Mouse (Mus musculus) small intestine, adult 2 months (tissue): ENCODE data around the gene Itga9. TPM values are rescaled to one million over a fixed set of nuclear protein-coding genes. Genes with fewer than 3 reads are reported as not detected.
"Not testable (repeated sequence)": the region's sequence is repeated elsewhere in the genome, so short reads cannot be mapped to it uniquely, and the experiment has no call there.

Experiments used
- H3K27ac ChIP-seq: fragments of 200-500 bp; 2 replicates; pipeline ENCODE4 v1.5.1; 2012; ENCODE audit warnings: low read depth, low read length, control low read depth, inconsistent platforms; ENCODE audit not compliant: insufficient read depth
- H3K27me3 ChIP-seq: fragments of 200-500 bp; 2 replicates; pipeline ENCODE4 v1.6.1; 2012; ENCODE audit warnings: mild to moderate bottlenecking, moderate library complexity, low read length, inconsistent platforms; ENCODE audit not compliant: control insufficient read depth, insufficient read depth
- H3K36me3 ChIP-seq: fragments of 200-500 bp; 2 replicates; pipeline ENCODE4 v1.6.1; 2012; ENCODE audit warnings: mild to moderate bottlenecking, low read length, control low read depth, inconsistent platforms; ENCODE audit not compliant: control insufficient read depth, insufficient read depth
- H3K4me1 ChIP-seq: fragments of 200-500 bp; 2 replicates; pipeline ENCODE4 v1.6.1; 2012; ENCODE audit warnings: low read length, inconsistent platforms, mixed read lengths; ENCODE audit not compliant: control insufficient read depth, insufficient read depth, insufficient read length
- H3K4me3 ChIP-seq: fragments of 200-500 bp; 2 replicates; pipeline ENCODE4 v1.5.1; 2012; ENCODE audit warnings: low read depth, mild to moderate bottlenecking, control low read depth, inconsistent platforms, low read length, moderate library complexity
- CTCF ChIP-seq: fragments of 200-500 bp; IDR thresholded peaks from 2 replicates; pipeline ENCODE4 v1.5.1; 2012; ENCODE audit warnings: low read depth, mild to moderate bottlenecking, control low read depth, inconsistent platforms, low read length, moderate library complexity, mixed read lengths; ENCODE audit not compliant: insufficient replicate concordance, insufficient read length; ENCODE audit errors: extremely low read depth
- POLR2A ChIP-seq: fragments of 200-500 bp; IDR thresholded peaks from 2 replicates; pipeline ENCODE4 v1.6.1; 2012; ENCODE audit warnings: low read depth, mild to moderate bottlenecking, control low read depth, inconsistent platforms, low read length, moderate library complexity
- WGBS: fragments of 180-500 bp; shearing (Covaris S2); methylation state at CpG from one replicate; pipeline ENCODE4 v1.1.7; 2018; 5-methylcytosine and 5-hydroxymethylcytosine counted together
- polyA plus RNA-seq: library from polyadenylated mRNA; depleted of rRNA; stranded (reverse); fragments of >200 nt; gene quantifications from 2 replicates; pipeline ENCODE4 v1.2.3, GENCODE M21; 2012

Gene Itga9
- polyA plus RNA-seq, 1 experiment = 8.0 TPM

GRCm38 (mm10) chr9:118590230-118590629 is 16.3 kb upstream of the Itga9 start:
- TF ChIP-seq POLR2A (no peak), CTCF (no peak)
- no peak overlapping the region for H3K4me3 ChIP-seq
- peaks cover 3% of the 10 kb centered on the region; the same call in 1 of the 2 replicates for H3K36me3 ChIP-seq
- H3K27ac ChIP-seq = no peak overlapping the region
- no peaks in the 10 kb centered on the region for H3K27me3 ChIP-seq
- 18% methylated on average over 7 of the region's 7 CpGs for WGBS
- H3K4me1 ChIP-seq = peaks cover 18% of the 10 kb centered on the region; the same call in 1 of the 2 replicates

GRCm38 (mm10) chr9:118591633-118592032 is 14.9 kb upstream of the Itga9 start:
- TF ChIP-seq POLR2A (no peak), CTCF (no peak)
- WGBS = 85% methylated on average over 6 of the region's 6 CpGs
- no peak overlapping the region for H3K27ac ChIP-seq

GRCm38 (mm10) chr9:118592585-118593249 is 13.8 kb upstream of the Itga9 start:
- TF ChIP-seq POLR2A (no peak), CTCF (no peak)
- H3K36me3 ChIP-seq = no peaks in the 10 kb centered on the region
- H3K4me3 ChIP-seq = no peak overlapping the region
- 74% methylated on average over 13 of the region's 13 CpGs for WGBS
- H3K27me3 ChIP-seq = no peaks in the 10 kb centered on the region
- H3K27ac ChIP-seq = no peak overlapping the region
- H3K4me1 ChIP-seq = peaks cover 12% of the 10 kb centered on the region; the same call in 1 of the 2 replicates

More at GRCm38 (mm10) chr9:118591633-118592032, 14.9 kb upstream of the Itga9 start:
- H3K27me3 ChIP-seq = no peaks in the 10 kb centered on the region
- H3K4me1 ChIP-seq = peaks cover 18% of the 10 kb centered on the region; the same call in 1 of the 2 replicates
- no peak overlapping the region for H3K4me3 ChIP-seq
- H3K36me3 ChIP-seq = no peaks in the 10 kb centered on the region

GRCm38 (mm10) chr9:118593443-118593842 is 13.0 kb upstream of the Itga9 start:
- no peak overlapping the region for H3K4me3 ChIP-seq
- no peaks in the 10 kb centered on the region for H3K36me3 ChIP-seq
- no peaks in the 10 kb centered on the region for H3K27me3 ChIP-seq
- peaks cover 10% of the 10 kb centered on the region; the same call in 1 of the 2 replicates for H3K4me1 ChIP-seq
- TF ChIP-seq POLR2A = no peak
- TF ChIP-seq CTCF = no peak
- H3K27ac ChIP-seq = no peak overlapping the region
- WGBS = 93% methylated on average over 8 of the region's 8 CpGs

GRCm38 (mm10) chr9:118596767-118597166 is 9.7 kb upstream of the Itga9 start:
- no peak overlapping the region for H3K4me3 ChIP-seq
- TF ChIP-seq POLR2A (no peak), CTCF (no peak)

GRCm38 (mm10) chr9:118600393-118600792 is 6.1 kb upstream of the Itga9 start:
- H3K4me3 ChIP-seq, H3K27me3 ChIP-seq, H3K27ac ChIP-seq, H3K4me1 ChIP-seq, H3K36me3 ChIP-seq: not testable (repeated sequence)
- 92% methylated on average over 3 of the region's 3 CpGs for WGBS

More at GRCm38 (mm10) chr9:118596767-118597166, 9.7 kb upstream of the Itga9 start:
- WGBS = 33% methylated on average over 7 of the region's 7 CpGs
- no peaks in the 10 kb centered on the region for H3K4me1 ChIP-seq
- no peaks in the 10 kb centered on the region for H3K36me3 ChIP-seq
- H3K27me3 ChIP-seq = no peaks in the 10 kb centered on the region
- H3K27ac ChIP-seq = no peak overlapping the region

- no peak overlapping the region for H3K4me3 ChIP-seq
- TF ChIP-seq CTCF (no peak), POLR2A (no peak)
- WGBS = 83% methylated on average over 5 of the region's 5 CpGs
Observed at GRCm38 (mm10) chr9:118602576-118602975, 3.9 kb upstream of the Itga9 start.

GRCm38 (mm10) chr9:118606817-118607371 is 404 bp downstream of the Itga9 start:
- Histone ChIP-seq H3K36me3 (no peaks in the 10 kb centered on the region), H3K4me3 (peak overlapping the region; percentile 67), H3K27ac (peak overlapping the region; percentile 60), H3K4me1 (peaks cover 3% of the 10 kb centered on the region; the same call in 1 of the 2 replicates), H3K27me3 (peaks cover 6% of the 10 kb centered on the region)
- whole genome bisulfite sequencing = under 1% methylated on average over 64 of the region's 68 CpGs
- TF ChIP-seq CTCF = no peak
- no peak for TF ChIP-seq POLR2A

More at GRCm38 (mm10) chr9:118602576-118602975, 3.9 kb upstream of the Itga9 start:
- Histone ChIP-seq H3K27me3 (peaks cover 6% of the 10 kb centered on the region), H3K36me3 (no peaks in the 10 kb centered on the region), H3K27ac (no peak overlapping the region), H3K4me1 (peaks cover 3% of the 10 kb centered on the region; the same call in 1 of the 2 replicates)
